Mouse (Mus musculus): ENCODE data around the gene Fam122b.

The Fam122b gene

DNA sequence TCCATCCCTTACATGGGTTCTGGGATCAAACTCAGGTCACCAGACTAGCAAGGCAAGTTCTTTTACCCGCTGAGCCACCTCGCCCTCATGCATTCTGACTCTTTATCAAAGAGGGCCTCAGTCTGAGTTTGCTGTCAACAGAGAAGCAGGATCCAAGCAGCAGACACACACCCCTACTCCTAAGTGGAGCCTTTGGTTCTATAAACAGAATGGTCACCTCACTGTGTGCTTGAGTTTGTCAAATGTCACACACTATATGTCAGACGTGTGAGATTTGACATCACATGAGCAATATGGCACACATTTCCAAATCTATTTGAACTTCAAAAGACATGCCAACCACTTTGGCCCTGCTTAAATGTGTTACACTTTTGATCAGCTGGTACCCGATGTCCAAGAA is 71.9 kb downstream of the Fam122b start:
- DNase-seq (ENCODE audit: low read depth, low spot score): no peak

GRCm38 (mm10) chrX:53196392-53196791 is 73.2 kb downstream of the Fam122b start:
- DNase-seq (ENCODE audit: low read depth, low spot score): no peak

Data from brain, adult 2 months (tissue).